Mouse (Mus musculus): Measurements from ENCODE around the gene Btaf1.

Gene Btaf1

GRCm38 (mm10) chr19:36925671-36926552, at the start of gene Btaf1:
TSS of gene Btaf1 (plus strand) at chr19:36926079.
- peak; percentile 92 for DNase-seq (ENCODE audit: low spot score)

GRCm38 (mm10) chr19:36877329-36877728, 48.5 kb upstream of the Btaf1 start:
- no peak for DNase-seq (ENCODE audit: low spot score)

GRCm38 (mm10) chr19:36878743-36879495, 47.0 kb upstream of the Btaf1 start:
- no peak for DNase-seq (ENCODE audit: low spot score)

GRCm38 (mm10) chr19:36883119-36883518, 42.8 kb upstream of the Btaf1 start:
- peak; percentile 66 for DNase-seq (ENCODE audit: low spot score)

GRCm38 (mm10) chr19:36886316-36886715, 39.6 kb upstream of the Btaf1 start:
- peak; percentile 67 for DNase-seq (ENCODE audit: low spot score)

GRCm38 (mm10) chr19:36887706-36888105, 38.2 kb upstream of the Btaf1 start:
- DNase-seq (ENCODE audit: low spot score): no peak

GRCm38 (mm10) chr19:36891746-36892145, 34.1 kb upstream of the Btaf1 start:
- no peak for DNase-seq (ENCODE audit: low spot score)

- peak; percentile 77 for DNase-seq (ENCODE audit: low spot score)
Measured at GRCm38 (mm10) chr19:36896791-36897569, 28.9 kb upstream of the Btaf1 start.

- DNase-seq (ENCODE audit: low spot score): peak; percentile 55
Measured at GRCm38 (mm10) chr19:36897778-36898177, 28.1 kb upstream of the Btaf1 start.

- peak; percentile 14 for DNase-seq (ENCODE audit: low spot score)
Measured at GRCm38 (mm10) chr19:36903377-36903776, 22.5 kb upstream of the Btaf1 start.

GRCm38 (mm10) chr19:36904211-36905007, 21.5 kb upstream of the Btaf1 start:
- DNase-seq (ENCODE audit: low spot score): peak; percentile 74

- DNase-seq (ENCODE audit: low spot score): no peak
Measured at GRCm38 (mm10) chr19:36909150-36909549, 16.7 kb upstream of the Btaf1 start.

GRCm38 (mm10) chr19:36909676-36910292, 16.1 kb upstream of the Btaf1 start:
- DNase-seq (ENCODE audit: low spot score): peak; percentile 84

- peak; percentile 80 for DNase-seq (ENCODE audit: low spot score)
Measured at GRCm38 (mm10) chr19:36910424-36911045, 15.3 kb upstream of the Btaf1 start.

GRCm38 (mm10) chr19:36913064-36913463, 12.8 kb upstream of the Btaf1 start:
- no peak for DNase-seq (ENCODE audit: low spot score)

GRCm38 (mm10) chr19:36916206-36916605, 9.7 kb upstream of the Btaf1 start:
- no peak for DNase-seq (ENCODE audit: low spot score)

GRCm38 (mm10) chr19:36916876-36917389, 8.9 kb upstream of the Btaf1 start:
- DNase-seq (ENCODE audit: low spot score): no peak

GRCm38 (mm10) chr19:36918441-36919301, 7.2 kb upstream of the Btaf1 start:
- peak; percentile 85 for DNase-seq (ENCODE audit: low spot score)

- DNase-seq (ENCODE audit: low spot score): peak; percentile 51
Measured at GRCm38 (mm10) chr19:36919466-36919865, 6.4 kb upstream of the Btaf1 start, which contains the start of gene Fgfbp3. TSS of gene Fgfbp3 (minus strand) at chr19:36919615.

Measured in retina, embryonic 14.5 days (tissue).